Mouse (Mus musculus) CH12.LX (cell line): ENCODE measurements around the gene Epb41l5. TPM values are rescaled to one million over a fixed set of nuclear protein-coding genes. Genes with fewer than 3 reads are reported as not detected.

Source experiments
- DNase-seq: peaks from one replicate; pipeline ENCODE4 v3.0.0-alpha.2; 2013; ENCODE audit errors: extremely low read depth
- H3K27ac ChIP-seq: 2 replicates; pipeline ENCODE4 v1.5.1; 2012; ENCODE audit warnings: low read depth, mild to moderate bottlenecking, control low read depth, moderate library complexity; ENCODE audit not compliant: insufficient read depth
- H3K27me3 ChIP-seq: replicated peaks from 2 replicates; pipeline ENCODE3; 2012; ENCODE audit warnings: inconsistent platforms
- H3K36me3 ChIP-seq, 2 experiments: replicated peaks in 1 of 2; 2 replicates each; pipeline versions ENCODE3 to v1.6.1; 2012; ENCODE audit warnings: inconsistent platforms in 1 of 2, low read length in 1 of 2, mild to moderate bottlenecking in 1 of 2, mixed read lengths in 1 of 2, moderate library complexity in 1 of 2; ENCODE audit not compliant: control insufficient read depth in 1 of 2, insufficient read depth in 1 of 2
- H3K4me1 ChIP-seq, 2 experiments: 2 replicates each; pipeline ENCODE4 v1.6.1; 2012; ENCODE audit warnings: inconsistent platforms in 1 of 2, moderate library complexity in 1 of 2; ENCODE audit not compliant: insufficient read depth in 2 of 2, control insufficient read depth in 1 of 2
- H3K4me2 ChIP-seq: 2 replicates; pipeline ENCODE4 v1.6.1; 2012; ENCODE audit warnings: low read depth, mild to moderate bottlenecking, control low read depth; ENCODE audit not compliant: poor library complexity, insufficient read depth, severe bottlenecking
- H3K4me3 ChIP-seq, 3 experiments: fragments of 150-350 bp in 1 of 3; sonication (generic) in 1 of 3; replicated peaks in 1 of 3; 2 replicates each; pipeline versions ENCODE3 to v1.5.1; 2011 to 2012; ENCODE audit warnings: low read depth in 2 of 3, low read length in 2 of 3, mild to moderate bottlenecking in 2 of 3, moderate library complexity in 2 of 3, control low read depth in 1 of 3, improper control_type of control experiment in 1 of 3, inconsistent platforms in 1 of 3, mixed read lengths in 1 of 3; ENCODE audit not compliant: poor library complexity in 1 of 3
- H3K79me2 ChIP-seq: replicated peaks from 2 replicates; pipeline ENCODE4 v1.6.1; 2012; ENCODE audit warnings: mild to moderate bottlenecking, moderate library complexity; ENCODE audit not compliant: control insufficient read depth, poor library complexity, insufficient read depth, severe bottlenecking; ENCODE audit errors: extremely low read depth
- H3K9ac ChIP-seq: 2 replicates; pipeline ENCODE4 v1.6.1; 2012; ENCODE audit warnings: low read depth, mild to moderate bottlenecking, control low read depth, moderate library complexity; ENCODE audit not compliant: insufficient read depth
- H3K9me3 ChIP-seq: replicated peaks from 2 replicates; pipeline ENCODE3; 2012; ENCODE audit warnings: low read length, inconsistent platforms, mixed read lengths
- BHLHE40 ChIP-seq: IDR thresholded peaks from 2 replicates; pipeline ENCODE4 v1.6.1; 2011; ENCODE audit warnings: mild to moderate bottlenecking, low read depth, low read length, improper control_type of control experiment
- CHD1 ChIP-seq: IDR thresholded peaks from 2 replicates; pipeline ENCODE4 v1.6.1; 2012; ENCODE audit warnings: low read depth, low read length, improper control_type of control experiment, inconsistent platforms
- CHD2 ChIP-seq: IDR thresholded peaks from 2 replicates; pipeline ENCODE4 v1.6.1; 2011; ENCODE audit warnings: low read length, improper control_type of control experiment
- ELF1 ChIP-seq: IDR thresholded peaks from 2 replicates; pipeline ENCODE4 v1.6.1; 2014; ENCODE audit warnings: low read depth, mild to moderate bottlenecking, inconsistent platforms, low read length, improper control_type of control experiment
- EP300 ChIP-seq: IDR thresholded peaks from 2 replicates; pipeline ENCODE4 v1.6.1; 2011; ENCODE audit warnings: low read length, improper control_type of control experiment
- ETS1 ChIP-seq: conservative IDR thresholded peaks from 2 replicates; pipeline ENCODE4 v1.6.1; 2012; ENCODE audit warnings: low read depth, mild to moderate bottlenecking, inconsistent platforms, low read length, improper control_type of control experiment, moderate library complexity
- HCFC1 ChIP-seq: IDR thresholded peaks from 2 replicates; pipeline ENCODE4 v1.6.1; 2012; ENCODE audit warnings: low read depth, mild to moderate bottlenecking, inconsistent platforms, low read length, improper control_type of control experiment
- IRF4 ChIP-seq: IDR thresholded peaks from 2 replicates; pipeline ENCODE4 v1.6.1; 2014; ENCODE audit warnings: low read depth, mild to moderate bottlenecking, inconsistent platforms, low read length, improper control_type of control experiment
- JUN ChIP-seq: IDR thresholded peaks from 2 replicates; pipeline ENCODE4 v1.6.1; 2011; ENCODE audit warnings: low read depth, mild to moderate bottlenecking, low read length, improper control_type of control experiment, moderate library complexity; ENCODE audit not compliant: insufficient read depth
- JUND ChIP-seq: conservative IDR thresholded peaks from 2 replicates; pipeline ENCODE4 v1.6.1; 2011; ENCODE audit warnings: low read depth, low read length, improper control_type of control experiment
- MAFK ChIP-seq: IDR thresholded peaks from 2 replicates; pipeline ENCODE4 v1.6.1; 2011; ENCODE audit warnings: low read length, improper control_type of control experiment; ENCODE audit not compliant: insufficient replicate concordance
- MAZ ChIP-seq: IDR thresholded peaks from 2 replicates; pipeline ENCODE4 v1.6.1; 2012; ENCODE audit warnings: low read depth, mild to moderate bottlenecking, inconsistent platforms, low read length, improper control_type of control experiment, moderate library complexity
- MXI1 ChIP-seq: IDR thresholded peaks from 2 replicates; pipeline ENCODE4 v1.6.1; 2011; ENCODE audit warnings: mild to moderate bottlenecking, low read depth, low read length, improper control_type of control experiment
- MYC ChIP-seq: IDR thresholded peaks from 2 replicates; pipeline ENCODE4 v1.6.1; 2011; ENCODE audit warnings: low read depth, mild to moderate bottlenecking, improper control_type of control experiment, low read length
- NELFE ChIP-seq: IDR thresholded peaks from 2 replicates; pipeline ENCODE4 v1.6.1; 2011; ENCODE audit warnings: low read depth, low read length, improper control_type of control experiment
- PAX5 ChIP-seq: IDR thresholded peaks from 2 replicates; pipeline ENCODE4 v1.6.1; 2012; ENCODE audit warnings: low read length, inconsistent platforms, mixed read lengths
- POLR2A ChIP-seq: IDR thresholded peaks from 2 replicates; pipeline ENCODE4 v1.6.1; 2011; ENCODE audit warnings: low read depth, mild to moderate bottlenecking, improper control_type of control experiment, low read length
- RAD21 ChIP-seq: IDR thresholded peaks from 2 replicates; pipeline ENCODE4 v1.6.1; 2011; ENCODE audit warnings: low read depth, mild to moderate bottlenecking, low read length, improper control_type of control experiment, moderate library complexity
- SIN3A ChIP-seq: IDR thresholded peaks from 2 replicates; pipeline ENCODE4 v1.6.1; 2012; ENCODE audit warnings: low read length, improper control_type of control experiment, inconsistent platforms
- TBP ChIP-seq: conservative IDR thresholded peaks from 2 replicates; pipeline ENCODE4 v1.6.1; 2011; ENCODE audit warnings: low read depth, low read length, improper control_type of control experiment
- UBTF ChIP-seq: IDR thresholded peaks from 2 replicates; pipeline ENCODE4 v1.6.1; 2012; ENCODE audit warnings: low read depth, mild to moderate bottlenecking, inconsistent platforms, low read length, improper control_type of control experiment, moderate library complexity
- USF1 ChIP-seq: IDR thresholded peaks from 2 replicates; pipeline ENCODE4 v1.6.1; 2014; ENCODE audit warnings: low read depth, mild to moderate bottlenecking, inconsistent platforms, low read length, improper control_type of control experiment
- ZC3H11A ChIP-seq: IDR thresholded peaks from 2 replicates; pipeline ENCODE4 v1.6.1; 2012; ENCODE audit warnings: low read depth, mild to moderate bottlenecking, inconsistent platforms, low read length, improper control_type of control experiment
- ZKSCAN1 ChIP-seq: IDR thresholded peaks from 2 replicates; pipeline ENCODE4 v1.6.1; 2012; ENCODE audit warnings: low read depth, inconsistent platforms, low read length, improper control_type of control experiment, borderline replicate concordance
- ZMIZ1 ChIP-seq: IDR thresholded peaks from 2 replicates; pipeline ENCODE4 v1.6.1; 2012; ENCODE audit warnings: low read depth, mild to moderate bottlenecking, inconsistent platforms, low read length, improper control_type of control experiment
- ZNF384 ChIP-seq: IDR thresholded peaks from 2 replicates; pipeline ENCODE4 v1.6.1; 2012; ENCODE audit warnings: low read depth, low read length, improper control_type of control experiment, inconsistent platforms
- dilution Hi-C: fragments of 300-500 bp; cut with MboI; formaldehyde crosslinking; loops from 2 replicates; pipeline ENCODE4 v1.14.3; 2020; ENCODE audit warnings: low sequenced_read_pairs; ENCODE audit not compliant: extremely low pct_unique_long_range_greater_than_20kb, extremely low pct_ligation_motif_present
- in situ Hi-C: fragments of 300-500 bp; cut with MboI; formaldehyde crosslinking; loops from 3 replicates; pipeline ENCODE4 v1.14.3; 2019; ENCODE audit warnings: low sequenced_read_pairs, low pct_ligation_motif_present, low pct_unique_long_range_greater_than_20kb, mixed read lengths
- polyA plus RNA-seq: library from polyadenylated mRNA; unstranded; fragments of >175 nt; gene quantifications from 2 replicates; pipeline ENCODE4 v1.2.1, GENCODE M21; 2012; ENCODE audit warnings: low read depth; ENCODE audit not compliant: insufficient read length
- total RNA-seq, 2 experiments: library from RNA; depleted of rRNA; stranded (reverse); fragments of 300-350 nt in 1 of 2; fragments of >200 nt in 1 of 2; gene quantifications; 2 replicates each; pipeline ENCODE4 v1.2.3; 2012 to 2014

The Epb41l5 gene
- total and polyA plus RNA-seq, 3 experiments = 3.8 to 4.5 (median 4.3) TPM

GRCm38 (mm10) chr1:119584974-119585373 is 63.8 kb downstream of the Epb41l5 start:
- Histone ChIP-seq H3K4me2 (no peak overlapping the region), H3K79me2 (no peaks in the 10 kb centered on the region), H3K4me3 (no peak overlapping the region), H3K9me3 (no peaks in the 10 kb centered on the region), H3K4me1 (no peaks in the 10 kb centered on the region), H3K27me3 (no peaks in the 10 kb centered on the region), H3K36me3 (no peaks in the 10 kb centered on the region), H3K27ac (no peak overlapping the region), H3K9ac (no peak overlapping the region)
- in situ Hi-C loops (no loop called here), dilution Hi-C loops (no loop called here)
- TF ChIP-seq EP300 (no peak), HCFC1 (no peak), ZKSCAN1 (no peak), NELFE (no peak), MAZ (no peak), BHLHE40 (no peak), USF1 (no peak), ETS1 (no peak), CHD1 (no peak), ZMIZ1 (no peak), RAD21 (no peak), ZC3H11A (no peak), POLR2A (no peak), ZNF384 (no peak)
- no peak for DNase-seq

GRCm38 (mm10) chr1:119570134-119570533 is 78.7 kb downstream of the Epb41l5 start:
- no peak for DNase-seq
- no peak overlapping the region for H3K27ac ChIP-seq
- H3K9ac ChIP-seq = no peak overlapping the region
- H3K4me1 ChIP-seq = no peaks in the 10 kb centered on the region
- no peaks in the 10 kb centered on the region for H3K79me2 ChIP-seq
- no peaks in the 10 kb centered on the region for H3K9me3 ChIP-seq
- H3K36me3 ChIP-seq = peaks cover 0 to 2% of the 10 kb centered on the region in 2 experiments
- dilution Hi-C loops (no loop called here), in situ Hi-C loops (no loop called here)
- H3K4me2 ChIP-seq = no peak overlapping the region
- H3K4me3 ChIP-seq = no peak overlapping the region
- H3K27me3 ChIP-seq = no peaks in the 10 kb centered on the region
- TF ChIP-seq CHD2 = no peak
- no peak for TF ChIP-seq TBP
- no peak for TF ChIP-seq ETS1

- in situ Hi-C loops = no loop called here
- no peaks in the 10 kb centered on the region for H3K27me3 ChIP-seq
- no peaks in the 10 kb centered on the region for H3K79me2 ChIP-seq
- no peak overlapping the region for H3K4me2 ChIP-seq
- H3K27ac ChIP-seq = no peak overlapping the region
- no peak overlapping the region for H3K9ac ChIP-seq
- no peaks in the 10 kb centered on the region for H3K9me3 ChIP-seq
- no peak for DNase-seq
- H3K4me3 ChIP-seq = no peak overlapping the region
- dilution Hi-C loops = no loop called here
- no peaks in the 10 kb centered on the region for H3K36me3 ChIP-seq
- TF ChIP-seq PAX5 = no peak
- TF ChIP-seq UBTF = no peak
- TF ChIP-seq SIN3A = no peak
- TF ChIP-seq ELF1 = no peak
- TF ChIP-seq MAFK = no peak
- TF ChIP-seq ETS1 = no peak
- TF ChIP-seq MYC = no peak
- no peak for TF ChIP-seq IRF4
- TF ChIP-seq JUN = no peak
- no peak for TF ChIP-seq JUND
- no peak for TF ChIP-seq MXI1
- no peak for TF ChIP-seq EP300
- no peaks in the 10 kb centered on the region for H3K4me1 ChIP-seq
These were observed 83.3 kb downstream of the Epb41l5 start for GRCm38 (mm10) chr1:119565531-119565930.
